ENCODE assay signal across 10 mouse cellular contexts in genomic region chr13:75088597-75088996, GRCm38 (mm10). TPM values are rescaled to one million over a fixed set of nuclear protein-coding genes. Genes with fewer than 3 reads are reported as not detected.
DNase-seq lines count a peak whose midpoint lies in the region; ATAC-seq and TF ChIP-seq lines count a peak whose summit lies in the region.
"Had no signal": no experiment of that assay in that cellular context is flagged by ENCODE, and none has a peak within 500 bp of the region (broad histone marks: within the 10 kb centered on the region; RNA-seq: fewer than 3 reads in every experiment).

No protein-coding gene starts in this region.

- H3K4me1 ChIP-seq in lung, postnatal 0 days (ENCODE audit: insufficient read depth, low read depth, low read length): no peaks in the 10 kb centered on the region
- no peaks in the 10 kb centered on the region for H3K4me1 ChIP-seq in stomach, postnatal 0 days (replicated peaks; ENCODE audit: control insufficient read depth, insufficient read depth)

- 0 out of 2 replicates have a peak, but pooled peaks cover 4% of the 10 kb centered on the region for H3K27me3 ChIP-seq in lung, postnatal 0 days (replicated peaks; ENCODE audit: insufficient read depth, low read length)
- no peaks in the 10 kb centered on the region for H3K27me3 ChIP-seq in stomach, postnatal 0 days (ENCODE audit: control insufficient read depth, insufficient read depth, low read length)

- TF ChIP-seq EP300 in lung, postnatal 0 days (IDR thresholded peaks at IDR 0.05): no peak
- TF ChIP-seq EP300 in stomach, postnatal 0 days (optimal IDR thresholded peaks at IDR 0.05): no peak

- H3K36me3 ChIP-seq in lung, postnatal 0 days (ENCODE audit: insufficient read depth, low read length): no peaks in the 10 kb centered on the region
- no peaks in the 10 kb centered on the region for H3K36me3 ChIP-seq in stomach, postnatal 0 days (ENCODE audit: control insufficient read depth, insufficient read depth, low read length)
- H3K36me3 ChIP-seq: stomach, embryonic 15.5 days had no signal

- H3K9ac ChIP-seq in lung, postnatal 0 days (replicated peaks; ENCODE audit: low read depth): no peak overlapping the region
- H3K9ac ChIP-seq in stomach, postnatal 0 days (ENCODE audit: low read length): no peak overlapping the region
- H3K9ac ChIP-seq: liver, embryonic 14.5 days; stomach, embryonic 15.5 days had no signal

- peak; percentile 40 for DNase-seq in adrenal gland, postnatal 10 days
- no peak for DNase-seq in adrenal gland, adult 8-10 months
- DNase-seq in lung, postnatal 0 days (ENCODE audit: low spot score): peak; percentile 53
- DNase-seq in lung, postnatal 4 days: no peak
- DNase-seq in induced T-regulatory cell, adult 2 months (ENCODE audit: low read depth): peak; percentile 6
- DNase-seq in stomach, postnatal 0 days (ENCODE audit: low spot score): peak; percentile 45
- no peak for DNase-seq in right cerebral cortex, adult 18-20 months

- no peak for TF ChIP-seq CTCF in lung, postnatal 0 days (IDR thresholded peaks at IDR 0.05)
- no peak for TF ChIP-seq CTCF in stomach, postnatal 0 days (IDR thresholded peaks at IDR 0.05; ENCODE audit: low read depth)

- no peak for ATAC-seq in lung, postnatal 0 days
- no peak for ATAC-seq in stomach, postnatal 0 days (ENCODE audit: low FRiP score, low TSS enrichment)
- no peak for ATAC-seq in CD4-positive, CD25-positive, alpha-beta regulatory T cell, adult 4 months

- WGBS in lung, postnatal 0 days: 19% methylated on average over 6 of the region's 6 CpGs
- WGBS in stomach, postnatal 0 days: 20% methylated on average over 6 of the region's 6 CpGs

- no peak overlapping the region for H3K4me2 ChIP-seq in lung, postnatal 0 days (replicated peaks; ENCODE audit: low read depth, low read length)
- H3K4me2 ChIP-seq in stomach, postnatal 0 days (replicated peaks; ENCODE audit: low read depth): no peak overlapping the region
- H3K4me2 ChIP-seq: stomach, embryonic 15.5 days had no signal

- no peaks in the 10 kb centered on the region for H3K9me3 ChIP-seq in lung, postnatal 0 days (ENCODE audit: low read length)
- no peaks in the 10 kb centered on the region for H3K9me3 ChIP-seq in stomach, postnatal 0 days (ENCODE audit: control insufficient read depth, low read length)
- H3K9me3 ChIP-seq: stomach, embryonic 15.5 days had no signal

- no peak overlapping the region for H3K4me3 ChIP-seq in lung, postnatal 0 days (ENCODE audit: low read depth, low read length)
- H3K4me3 ChIP-seq in stomach, postnatal 0 days (ENCODE audit: low read depth, low read length): no peak overlapping the region
- H3K4me3 ChIP-seq: stomach, embryonic 15.5 days had no signal

- no peak overlapping the region for H3K27ac ChIP-seq in lung, postnatal 0 days (ENCODE audit: low read length)
- no peak overlapping the region for H3K27ac ChIP-seq in stomach, postnatal 0 days (replicated peaks)
- H3K27ac ChIP-seq: liver, embryonic 14.5 days; stomach, embryonic 15.5 days had no signal

RNA-seq across cellular contexts. Expression of gene Pcsk1, which starts 1.0 kb away (rescaled TPM):
- 10 to 100 TPM in 1 of 2 experiments, 1 to 10 TPM in 1; 9.5 to 12.3 TPM for total RNA-seq in adrenal gland, postnatal 10 days (2021)
- total RNA-seq in adrenal gland, adult 8-10 months (2022): 10 to 100 TPM; 30.5 to 38.6 (median 33.5) TPM
- polyA plus RNA-seq in lung, postnatal 0 days (2015; fragmentation: Nextera tagmentation; extraction: Ambion mirVana): 0.60 and 0.63 TPM in 2 replicates
- 0.93 and 1.0 TPM in 2 replicates for polyA plus RNA-seq in stomach, postnatal 0 days (2015; fragmentation: Nextera tagmentation; extraction: Ambion mirVana)
- under 1 TPM; 0.50 to 0.84 TPM for polyA plus RNA-seq in CD4-positive, CD25-positive, alpha-beta regulatory T cell, adult 4 months (2017; shearing (Covaris generic))
- polyA plus RNA-seq: liver, embryonic 14.5 days had no signal

Comparison
In these comparisons a context has a peak if more than half of its experiments do, and no peak if none do; other contexts are left out.
1. DNase-seq: peak in adrenal gland, postnatal 10 days (single experiment), lung, postnatal 0 days (single experiment), induced T-regulatory cell, adult 2 months (single experiment) and stomach, postnatal 0 days (single experiment); none in adrenal gland, adult 8-10 months (single experiment), lung, postnatal 4 days (0 of 2) and right cerebral cortex, adult 18-20 months (single experiment).